In the genomic region with DNA sequence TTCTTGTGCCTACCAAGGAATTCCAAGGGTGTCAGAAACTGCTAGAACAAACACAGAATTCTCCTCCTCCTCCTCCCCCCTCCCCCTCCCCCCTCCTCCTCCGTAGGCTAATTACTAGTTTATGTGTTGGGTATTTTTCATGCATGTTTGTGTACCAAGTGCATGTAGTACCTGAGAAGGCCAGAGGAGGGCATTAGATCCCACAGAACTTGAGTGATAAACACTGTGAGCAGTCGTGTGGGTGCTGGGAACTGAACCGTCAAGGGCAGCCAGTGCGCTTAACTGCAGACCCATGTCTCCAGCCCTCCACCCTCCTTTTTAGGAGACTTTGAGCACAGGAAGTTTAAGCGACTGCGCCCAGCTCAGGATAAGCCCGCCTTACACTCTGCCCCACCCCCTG, we compare ENCODE assay signal across 17 mouse cellular contexts.
A peak's percentile ranks its signal among the peaks of the same experiment; 100 is the strongest.
DNase-seq lines count a peak whose midpoint lies in the region; ATAC-seq and TF ChIP-seq lines count a peak whose summit lies in the region.
"Had no signal": no experiment of that assay in that cellular context is flagged by ENCODE, and none has a peak within 500 bp of the region (broad histone marks: within the 10 kb centered on the region; RNA-seq: fewer than 3 reads in every experiment).

No protein-coding gene starts in this region.

- peak overlapping the region; percentile 79 for H3K27ac ChIP-seq in heart, embryonic 13.5 days (replicated peaks)
- H3K27ac ChIP-seq in liver, adult 2 months (replicated peaks; ENCODE audit: insufficient read depth, low read depth, low read length), result no peak overlapping the region
- no peak overlapping the region for H3K27ac ChIP-seq in liver, embryonic 11.5 days (ENCODE audit: low read depth, low read length)
- H3K27ac ChIP-seq: forebrain, embryonic 15.5 days; hindbrain, embryonic 14.5 days; midbrain, embryonic 12.5 days had no signal

- no peak overlapping the region for H3K4me2 ChIP-seq in heart, embryonic 13.5 days
- H3K4me2 ChIP-seq in liver, embryonic 11.5 days, result no peak overlapping the region
- H3K4me2 ChIP-seq: forebrain, embryonic 15.5 days; heart, embryonic 12.5 days; hindbrain, embryonic 14.5 days; midbrain, embryonic 12.5 days had no signal

- H3K4me1 ChIP-seq in heart, embryonic 13.5 days, result peaks cover 78% of the 10 kb centered on the region
- H3K4me1 ChIP-seq in liver, adult 2 months (ENCODE audit: control insufficient read depth, insufficient read depth, low read length), result no peaks in the 10 kb centered on the region
- no peaks in the 10 kb centered on the region for H3K4me1 ChIP-seq in liver, embryonic 11.5 days (replicated peaks; ENCODE audit: control insufficient read depth, insufficient read depth, low read length)

- H3K4me3 ChIP-seq in heart, embryonic 13.5 days, result no peak overlapping the region
- no peak overlapping the region for H3K4me3 ChIP-seq in liver, adult 2 months (ENCODE audit: insufficient read depth, low read depth, low read length)
- no peak overlapping the region for H3K4me3 ChIP-seq in liver, embryonic 11.5 days (ENCODE audit: low read depth, low read length)
- H3K4me3 ChIP-seq: forebrain, embryonic 15.5 days; heart, embryonic 12.5 days; midbrain, embryonic 12.5 days had no signal

- TF ChIP-seq POLR2A in liver, adult 2 months (IDR thresholded peaks at IDR 0.05; ENCODE audit: extremely low read depth, insufficient read depth, low read length), result no peak

- no peak overlapping the region for H3K9ac ChIP-seq in heart, embryonic 13.5 days
- no peak overlapping the region for H3K9ac ChIP-seq in liver, adult 2 months (ENCODE audit: low read depth, low read length)
- no peak overlapping the region for H3K9ac ChIP-seq in liver, embryonic 11.5 days (ENCODE audit: low read depth, low read length)
- H3K9ac ChIP-seq: forebrain, embryonic 15.5 days; heart, embryonic 12.5 days; hindbrain, embryonic 14.5 days; midbrain, embryonic 12.5 days had no signal

- ATAC-seq in heart, embryonic 13.5 days (ENCODE audit: extremely low read depth, insufficient number of reproducible peaks, low FRiP score, low TSS enrichment), result no peak
- no peak for ATAC-seq in liver, embryonic 11.5 days (replicated peaks; ENCODE audit: low FRiP score)
- ATAC-seq: forebrain, embryonic 15.5 days had no signal

- no peak for DNase-seq in heart, postnatal 36 days
- DNase-seq in liver, adult 2 months (ENCODE audit: extremely low read depth, low read depth, low spot score), result no peak
- no peak for DNase-seq in liver, embryonic 11.5 days (ENCODE audit: low spot score)
- DNase-seq in 416B (ENCODE audit: low read depth) (peak; percentile 3), R1 (ENCODE audit: low read depth, low spot score) (peak; percentile 88)
- no peak for DNase-seq in spleen, postnatal 36 days (ENCODE audit: low spot score in 2 of 2)
- DNase-seq in adrenal gland, postnatal 10 days, result no peak
- DNase-seq: cerebellum, postnatal 14 days; gastrocnemius, postnatal 10 days; kidney, adult 9 months; lung, postnatal 4 days; right cerebral cortex, postnatal 14 days had no signal

- H3K27me3 ChIP-seq in heart, embryonic 13.5 days (replicated peaks), result 0 out of 2 replicates have a peak, but pooled peaks cover 4% of the 10 kb centered on the region
- peaks cover 11% of the 10 kb centered on the region for H3K27me3 ChIP-seq in liver, adult 2 months (ENCODE audit: control insufficient read depth, insufficient read depth, low read length)
- peaks cover 10% of the 10 kb centered on the region for H3K27me3 ChIP-seq in liver, embryonic 11.5 days (replicated peaks; ENCODE audit: control insufficient read depth, insufficient read depth, low read length)
- H3K27me3 ChIP-seq: forebrain, embryonic 15.5 days; heart, embryonic 12.5 days had no signal

- peaks cover 4% of the 10 kb centered on the region; the same call in 1 of the 2 replicates for H3K9me3 ChIP-seq in heart, embryonic 13.5 days
- no peaks in the 10 kb centered on the region for H3K9me3 ChIP-seq in liver, embryonic 11.5 days (ENCODE audit: control insufficient read depth, low read length)
- H3K9me3 ChIP-seq: forebrain, embryonic 15.5 days; midbrain, embryonic 12.5 days had no signal

- intact Hi-C loops in heart, postnatal 36 days (cut with DNase I), result no loop called here

- WGBS in heart, embryonic 13.5 days, result 90% methylated on average over 7 of the region's 7 CpGs
- WGBS in liver, adult 2 months, result 92% methylated on average over 7 of the region's 7 CpGs
- 87% methylated on average over 7 of the region's 7 CpGs for WGBS in liver, embryonic 11.5 days

- no peaks in the 10 kb centered on the region for H3K79me2 ChIP-seq in liver, adult 2 months (ENCODE audit: control insufficient read depth, insufficient read depth, low read length)

- peak; percentile 26; the same call in 1 of the 2 replicates for TF ChIP-seq CTCF in liver, adult 2 months (IDR thresholded peaks at IDR 0.05; ENCODE audit: low read depth, low read length)

- H3K36me3 ChIP-seq in heart, embryonic 13.5 days, result peaks cover 13% of the 10 kb centered on the region
- no peaks in the 10 kb centered on the region for H3K36me3 ChIP-seq in liver, adult 2 months (ENCODE audit: control insufficient read depth, insufficient read depth, low read length)
- H3K36me3 ChIP-seq in liver, embryonic 11.5 days (ENCODE audit: control insufficient read depth, insufficient read depth, low read length), result no peaks in the 10 kb centered on the region
- H3K36me3 ChIP-seq: forebrain, embryonic 15.5 days had no signal

Comparison
In these comparisons a context has a peak if more than half of its experiments do, and no peak if none do; other contexts are left out.
1. DNase-seq: peak in 416B (single experiment) and R1 (single experiment); none in heart, postnatal 36 days (0 of 2), liver, adult 2 months (single experiment), liver, embryonic 11.5 days (single experiment), spleen, postnatal 36 days (0 of 2) and adrenal gland, postnatal 10 days (single experiment).